In the genomic region with DNA sequence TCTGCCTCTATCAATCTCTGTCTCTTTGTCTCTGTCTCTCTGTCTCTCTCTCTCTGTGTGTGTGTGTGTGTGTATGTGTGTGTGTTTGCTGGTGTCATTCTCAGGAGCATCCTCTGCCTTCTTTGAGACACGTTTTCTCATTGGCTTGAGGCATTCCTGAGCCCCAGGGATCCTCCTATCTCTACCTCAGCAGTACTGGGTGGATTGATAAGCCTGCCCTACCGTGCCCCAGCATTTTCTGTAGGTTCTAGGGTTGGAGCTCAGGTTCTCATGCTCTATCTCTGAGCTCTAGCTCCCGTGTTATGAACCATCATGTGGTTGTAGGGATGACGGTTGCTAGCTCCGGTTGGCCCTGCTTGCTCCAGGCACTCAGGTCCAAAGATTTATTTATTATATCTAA, we compare ENCODE assay signal across 36 mouse cellular contexts. TPM values are rescaled to one million over a fixed set of nuclear protein-coding genes. Genes with fewer than 3 reads are reported as not detected.
"Had no signal": no experiment of that assay in that cellular context is flagged by ENCODE, and none has a peak within 500 bp of the region (broad histone marks: within the 10 kb centered on the region; RNA-seq: fewer than 3 reads in every experiment).

No protein-coding gene starts in this region.

- ATAC-seq: hindbrain, embryonic 16.5 days; intestine, embryonic 15.5 days; intestine, postnatal 0 days had no signal

- H3K36me3 ChIP-seq: heart, embryonic 10.5 days; heart, embryonic 12.5 days; hindbrain, embryonic 10.5 days; hindbrain, embryonic 12.5 days; intestine, embryonic 15.5 days; limb, embryonic 13.5 days; limb, embryonic 15.5 days had no signal

- H3K27ac ChIP-seq: gastrocnemius, adult 2 months; heart, embryonic 10.5 days; hindbrain, embryonic 10.5 days; hindbrain, embryonic 12.5 days; hindbrain, embryonic 14.5 days; intestine, embryonic 15.5 days; limb, embryonic 13.5 days; limb, embryonic 15.5 days had no signal

- H3K27me3 ChIP-seq: heart, embryonic 12.5 days; hindbrain, embryonic 12.5 days; intestine, embryonic 15.5 days; limb, embryonic 13.5 days; limb, embryonic 15.5 days had no signal

- H3K9me3 ChIP-seq: heart, embryonic 10.5 days; heart, embryonic 12.5 days; hindbrain, embryonic 10.5 days; hindbrain, embryonic 12.5 days; intestine, embryonic 15.5 days; limb, embryonic 13.5 days; limb, embryonic 15.5 days had no signal

- H3K4me3 ChIP-seq: gastrocnemius, adult 2 months; heart, embryonic 10.5 days; heart, embryonic 12.5 days; hindbrain, embryonic 10.5 days; hindbrain, embryonic 12.5 days; intestine, embryonic 15.5 days; limb, embryonic 13.5 days; limb, embryonic 15.5 days had no signal

- H3K9ac ChIP-seq: heart, embryonic 12.5 days; hindbrain, embryonic 12.5 days; hindbrain, embryonic 14.5 days; intestine, embryonic 15.5 days; limb, embryonic 13.5 days; limb, embryonic 15.5 days had no signal

- H3K4me1 ChIP-seq: heart, embryonic 10.5 days; heart, embryonic 12.5 days; hindbrain, embryonic 10.5 days; hindbrain, embryonic 12.5 days; intestine, embryonic 15.5 days; limb, embryonic 13.5 days; limb, embryonic 15.5 days had no signal

- DNase-seq: gastrocnemius, postnatal 25 days; layer of hippocampus, adult 9-11 months; layer of hippocampus, postnatal 36 days had no signal

- H3K4me2 ChIP-seq: heart, embryonic 12.5 days; hindbrain, embryonic 12.5 days; hindbrain, embryonic 14.5 days; intestine, embryonic 15.5 days; limb, embryonic 13.5 days; limb, embryonic 15.5 days had no signal

RNA-seq across cellular contexts. Expression of a gene that starts 9.6 kb away (rescaled TPM):
- total RNA-seq: gastrocnemius, postnatal 10 days; gastrocnemius, postnatal 25 days; gastrocnemius, postnatal 4 days; granulocyte monocyte progenitor cell, adult 5-6 weeks; heart, adult 18-20 months; heart, adult 8-10 months; heart, postnatal 10 days; heart, postnatal 25 days; heart, postnatal 4 days; layer of hippocampus, adult 8-10 months; layer of hippocampus, postnatal 14 days; layer of hippocampus, postnatal 36 days; left cerebral cortex, adult 18-20 months; left cerebral cortex, adult 8-10 months; left cerebral cortex, postnatal 10 days; left cerebral cortex, postnatal 25 days; left cerebral cortex, postnatal 4 days had no signal
- polyA plus RNA-seq: frontal cortex, adult 2 months; heart, embryonic 10.5 days; heart, embryonic 12.5 days; heart, embryonic 14.5 days; heart, embryonic 16.5 days; hindbrain, embryonic 10.5 days; hindbrain, embryonic 12.5 days; hindbrain, embryonic 14.5 days; hindbrain, embryonic 16.5 days; inflammation-experienced regulatory T-cells, adult 6 months; kidney, embryonic 14.5 days; kidney, embryonic 16.5 days; limb, embryonic 11.5 days; limb, embryonic 13.5 days; limb, embryonic 15.5 days had no signal
